Mouse (Mus musculus): ENCODE results near the gene Uimc1.

DNA sequence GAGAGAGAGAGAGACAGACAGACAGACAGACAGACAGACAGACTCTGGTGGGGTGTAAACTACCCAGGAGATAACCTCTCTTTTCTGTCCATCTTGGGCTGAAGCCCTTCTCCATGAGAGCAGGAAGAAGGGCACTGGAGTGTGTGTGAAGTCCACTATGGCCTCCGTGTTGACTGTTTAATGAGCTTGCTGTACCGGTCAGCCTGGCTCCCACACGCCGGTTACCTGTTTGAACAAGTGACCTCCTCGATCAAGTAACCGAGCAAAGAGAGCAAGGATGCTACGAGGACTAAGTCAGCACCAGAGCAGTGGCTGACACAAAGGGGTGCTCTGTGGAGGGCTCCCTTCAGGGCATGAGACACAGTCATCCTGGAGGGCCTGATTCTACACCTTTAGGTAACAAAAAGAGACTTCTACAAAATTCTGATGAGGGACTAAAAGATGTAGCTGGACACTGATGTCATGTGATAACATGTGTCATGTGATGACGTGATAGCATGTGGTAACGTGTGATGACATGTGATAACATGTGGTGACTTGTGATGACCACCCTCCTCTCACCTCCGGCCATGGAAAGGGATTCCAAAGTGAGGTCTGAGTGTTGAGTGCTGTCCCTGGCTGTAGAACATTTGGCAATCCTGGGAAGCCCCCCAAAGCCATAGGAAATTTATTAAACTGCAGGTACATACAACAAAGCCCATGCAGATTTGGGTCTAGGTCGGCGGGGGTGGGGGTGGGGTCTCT, 82.8 kb downstream of the Uimc1 start:
- TF ChIP-seq GATA1 (IDR thresholded peaks at IDR 0.05; ENCODE audit: borderline replicate concordance, low read length) (no peak), FLI1 (IDR thresholded peaks at IDR 0.05; ENCODE audit: low read length) (no peak)

Measured in megakaryocyte, embryonic 14.5 days (primary cell).